Mouse (Mus musculus): Measurements from ENCODE around the gene Disp1. TPM values are rescaled to one million over a fixed set of nuclear protein-coding genes. Genes with fewer than 3 reads are reported as not detected.

Gene Disp1
- polyA plus RNA-seq, 1 experiment from 2014 or later: 13.2 TPM

GRCm38 (mm10) chr1:183179316-183179715 is 42.0 kb downstream of the Disp1 start:
- Histone ChIP-seq H3K4me3 (no peak overlapping the region), H3K4me1 (peaks cover 19% of the 10 kb centered on the region), H3K9ac (replicated peaks) (no peak overlapping the region), H3K27ac (replicated peaks) (no peak overlapping the region), H3K9me3 (no peaks in the 10 kb centered on the region), H3K27me3 (no peaks in the 10 kb centered on the region), H3K4me2 (replicated peaks) (no peak overlapping the region), H3K36me3 (no peaks in the 10 kb centered on the region)
- no peak for ATAC-seq (ENCODE audit: low FRiP score, low read depth)
- WGBS: 92% methylated on average over 5 of the region's 5 CpGs

- no peaks in the 10 kb centered on the region for H3K27me3 ChIP-seq
- WGBS: 88% methylated on average over 8 of the region's 8 CpGs
- H3K9ac ChIP-seq (replicated peaks): no peak overlapping the region
- no peaks in the 10 kb centered on the region for H3K9me3 ChIP-seq
- ATAC-seq (ENCODE audit: low FRiP score, low read depth): no peak
- H3K36me3 ChIP-seq: no peaks in the 10 kb centered on the region
- H3K4me1 ChIP-seq: peaks cover 4% of the 10 kb centered on the region; the same call in 1 of the 2 replicates
- H3K4me2 ChIP-seq (replicated peaks): no peak overlapping the region
- H3K4me3 ChIP-seq: no peak overlapping the region
- no peak overlapping the region for H3K27ac ChIP-seq (replicated peaks)
Observed at GRCm38 (mm10) chr1:183175236-183175635, 46.1 kb downstream of the Disp1 start.

GRCm38 (mm10) chr1:183171095-183171494 is 50.2 kb downstream of the Disp1 start:
- Histone ChIP-seq H3K27me3 (no peaks in the 10 kb centered on the region), H3K4me2 (replicated peaks) (no peak overlapping the region), H3K4me3 (no peak overlapping the region), H3K36me3 (no peaks in the 10 kb centered on the region; the same call in 1 of the 2 replicates), H3K9ac (replicated peaks) (no peak overlapping the region), H3K9me3 (no peaks in the 10 kb centered on the region), H3K27ac (replicated peaks) (no peak overlapping the region), H3K4me1 (no peaks in the 10 kb centered on the region)
- WGBS: 90% methylated on average over 5 of the region's 5 CpGs
- no peak for ATAC-seq (ENCODE audit: low FRiP score, low read depth)

GRCm38 (mm10) chr1:183168465-183168864 is 52.9 kb downstream of the Disp1 start:
- H3K4me1 ChIP-seq: no peaks in the 10 kb centered on the region
- H3K27ac ChIP-seq (replicated peaks): no peak overlapping the region
- H3K27me3 ChIP-seq: no peaks in the 10 kb centered on the region
- peaks cover 4% of the 10 kb centered on the region; the same call in 1 of the 2 replicates for H3K9me3 ChIP-seq
- no peaks in the 10 kb centered on the region; the same call in 1 of the 2 replicates for H3K36me3 ChIP-seq
- H3K4me2 ChIP-seq (replicated peaks): no peak overlapping the region
- H3K9ac ChIP-seq (replicated peaks): no peak overlapping the region
- H3K4me3 ChIP-seq: no peak overlapping the region
- WGBS: 76% methylated on average over 6 of the region's 6 CpGs
- no peak for ATAC-seq (ENCODE audit: low FRiP score, low read depth)

- WGBS: 81% methylated on average over 12 of the region's 12 CpGs
- Histone ChIP-seq H3K9ac (replicated peaks) (no peak overlapping the region), H3K27ac (replicated peaks) (no peak overlapping the region), H3K4me1 (no peaks in the 10 kb centered on the region), H3K27me3 (no peaks in the 10 kb centered on the region), H3K4me2 (replicated peaks) (no peak overlapping the region), H3K36me3 (no peaks in the 10 kb centered on the region; the same call in 1 of the 2 replicates), H3K4me3 (no peak overlapping the region), H3K9me3 (peaks cover 4% of the 10 kb centered on the region; the same call in 1 of the 2 replicates)
- no peak for ATAC-seq (ENCODE audit: low FRiP score, low read depth)
Observed at GRCm38 (mm10) chr1:183167776-183168175, 53.5 kb downstream of the Disp1 start.

- Histone ChIP-seq H3K4me2 (replicated peaks) (no peak overlapping the region), H3K9me3 (peaks cover 4% of the 10 kb centered on the region; the same call in 1 of the 2 replicates), H3K9ac (replicated peaks) (no peak overlapping the region), H3K27ac (replicated peaks) (no peak overlapping the region), H3K4me1 (no peaks in the 10 kb centered on the region), H3K27me3 (no peaks in the 10 kb centered on the region), H3K36me3 (no peaks in the 10 kb centered on the region; the same call in 1 of the 2 replicates), H3K4me3 (no peak overlapping the region)
- no peak for ATAC-seq (ENCODE audit: low FRiP score, low read depth)
- WGBS: 94% methylated on average over 5 of the region's 5 CpGs
Observed at GRCm38 (mm10) chr1:183166700-183167099, 54.6 kb downstream of the Disp1 start.

- H3K27ac ChIP-seq (replicated peaks): no peak overlapping the region
- H3K27me3 ChIP-seq: no peaks in the 10 kb centered on the region
- no peak overlapping the region for H3K9ac ChIP-seq (replicated peaks)
- WGBS: 70% methylated on average over 8 of the region's 8 CpGs
- no peak overlapping the region for H3K4me3 ChIP-seq
- no peak for ATAC-seq (ENCODE audit: low FRiP score, low read depth)
- H3K4me1 ChIP-seq: no peaks in the 10 kb centered on the region
- peaks cover 4% of the 10 kb centered on the region; the same call in 1 of the 2 replicates for H3K9me3 ChIP-seq
- H3K4me2 ChIP-seq (replicated peaks): no peak overlapping the region
- H3K36me3 ChIP-seq: no peaks in the 10 kb centered on the region; the same call in 1 of the 2 replicates
Observed at GRCm38 (mm10) chr1:183164648-183165071, 56.7 kb downstream of the Disp1 start.

- no peak for ATAC-seq (ENCODE audit: low FRiP score, low read depth)
- no peaks in the 10 kb centered on the region for H3K4me1 ChIP-seq
- H3K27ac ChIP-seq (replicated peaks): no peak overlapping the region
- no peaks in the 10 kb centered on the region; the same call in 1 of the 2 replicates for H3K36me3 ChIP-seq
- no peak overlapping the region for H3K4me3 ChIP-seq
- peaks cover 4% of the 10 kb centered on the region; the same call in 1 of the 2 replicates for H3K9me3 ChIP-seq
- WGBS: 88% methylated on average over 6 of the region's 6 CpGs
- H3K4me2 ChIP-seq (replicated peaks): no peak overlapping the region
- H3K9ac ChIP-seq (replicated peaks): no peak overlapping the region
- H3K27me3 ChIP-seq: no peaks in the 10 kb centered on the region
Observed at GRCm38 (mm10) chr1:183164190-183164580, 57.1 kb downstream of the Disp1 start.

- no peaks in the 10 kb centered on the region for H3K4me1 ChIP-seq
- ATAC-seq (ENCODE audit: low FRiP score, low read depth): no peak
Observed at GRCm38 (mm10) chr1:183163512-183164189, 57.7 kb downstream of the Disp1 start.

GRCm38 (mm10) chr1:183161057-183161456 is 60.3 kb downstream of the Disp1 start:
- Histone ChIP-seq H3K4me1 (no peaks in the 10 kb centered on the region), H3K4me2 (replicated peaks) (no peak overlapping the region), H3K4me3 (no peak overlapping the region), H3K27me3 (no peaks in the 10 kb centered on the region), H3K9ac (replicated peaks) (no peak overlapping the region), H3K9me3 (peaks cover 8% of the 10 kb centered on the region; the same call in 1 of the 2 replicates), H3K36me3 (no peaks in the 10 kb centered on the region; the same call in 1 of the 2 replicates), H3K27ac (replicated peaks) (no peak overlapping the region)
- no peak for ATAC-seq (ENCODE audit: low FRiP score, low read depth)
- 87% methylated on average over 11 of the region's 11 CpGs for WGBS

More at GRCm38 (mm10) chr1:183163512-183164189, 57.7 kb downstream of the Disp1 start:
- H3K9ac ChIP-seq (replicated peaks): no peak overlapping the region
- peaks cover 4% of the 10 kb centered on the region; the same call in 1 of the 2 replicates for H3K9me3 ChIP-seq
- H3K4me2 ChIP-seq (replicated peaks): no peak overlapping the region
- H3K4me3 ChIP-seq: no peak overlapping the region
- 90% methylated on average over 5 of the region's 5 CpGs for WGBS
- H3K27me3 ChIP-seq: no peaks in the 10 kb centered on the region
- no peak overlapping the region for H3K27ac ChIP-seq (replicated peaks)
- no peaks in the 10 kb centered on the region; the same call in 1 of the 2 replicates for H3K36me3 ChIP-seq

GRCm38 (mm10) chr1:183160188-183160587 is 61.1 kb downstream of the Disp1 start:
- H3K27me3 ChIP-seq: no peaks in the 10 kb centered on the region
- no peak for ATAC-seq (ENCODE audit: low FRiP score, low read depth)
- peaks cover 4% of the 10 kb centered on the region; the same call in 1 of the 2 replicates for H3K9me3 ChIP-seq
- H3K36me3 ChIP-seq: no peaks in the 10 kb centered on the region
- no peak overlapping the region for H3K9ac ChIP-seq (replicated peaks)
- no peak overlapping the region for H3K27ac ChIP-seq (replicated peaks)
- WGBS: 87% methylated on average over 6 of the region's 6 CpGs
- no peaks in the 10 kb centered on the region for H3K4me1 ChIP-seq
- no peak overlapping the region for H3K4me3 ChIP-seq
- no peak overlapping the region for H3K4me2 ChIP-seq (replicated peaks)

GRCm38 (mm10) chr1:183159183-183159582 is 62.1 kb downstream of the Disp1 start:
- Histone ChIP-seq H3K4me1 (peaks cover 9% of the 10 kb centered on the region), H3K36me3 (no peaks in the 10 kb centered on the region), H3K27ac (replicated peaks) (no peak overlapping the region), H3K4me3 (no peak overlapping the region), H3K4me2 (replicated peaks) (no peak overlapping the region), H3K9me3 (peaks cover 4% of the 10 kb centered on the region; the same call in 1 of the 2 replicates), H3K9ac (replicated peaks) (no peak overlapping the region), H3K27me3 (no peaks in the 10 kb centered on the region)
- no peak for ATAC-seq (ENCODE audit: low FRiP score, low read depth)
- WGBS: 81% methylated on average over 7 of the region's 7 CpGs

All from midbrain, embryonic 12.5 days (tissue).